Comparison of ENCODE assay signal across 32 mouse cellular contexts in genomic region chr1:151245165-151245564, GRCm38 (mm10). TPM values are rescaled to one million over a fixed set of nuclear protein-coding genes. Genes with fewer than 3 reads are reported as not detected.
DNase-seq lines count a peak whose midpoint lies in the region; ATAC-seq and TF ChIP-seq lines count a peak whose summit lies in the region.
"Had no signal": no experiment of that assay in that cellular context is flagged by ENCODE, and none has a peak within 500 bp of the region (broad histone marks: within the 10 kb centered on the region; RNA-seq: fewer than 3 reads in every experiment).

No protein-coding gene starts in this region.

- no peak for TF ChIP-seq CTCF in lung, adult 2 months (IDR thresholded peaks at IDR 0.05; ENCODE audit: insufficient read depth, low read length)

- peaks cover 7% of the 10 kb centered on the region; the same call in 1 of the 2 replicates for H3K9me3 ChIP-seq in hindbrain, embryonic 14.5 days (ENCODE audit: control insufficient read depth, low read length)
- H3K9me3 ChIP-seq: embryonic facial prominence, embryonic 10.5 days; hindbrain, embryonic 13.5 days; megakaryocyte, embryonic 14.5 days had no signal

- no peak overlapping the region for H3K4me2 ChIP-seq in hindbrain, embryonic 14.5 days (replicated peaks)
- H3K4me2 ChIP-seq: forebrain, embryonic 15.5 days; heart, embryonic 13.5 days; hindbrain, embryonic 13.5 days; limb, embryonic 12.5 days; midbrain, embryonic 15.5 days; neural tube, embryonic 13.5 days had no signal

- H3K9ac ChIP-seq in hindbrain, embryonic 14.5 days = no peak overlapping the region
- H3K9ac ChIP-seq: forebrain, embryonic 15.5 days; heart, embryonic 13.5 days; hindbrain, embryonic 13.5 days; limb, embryonic 12.5 days; midbrain, embryonic 15.5 days; neural tube, embryonic 13.5 days had no signal

- no peaks in the 10 kb centered on the region for H3K36me3 ChIP-seq in hindbrain, embryonic 14.5 days (replicated peaks; ENCODE audit: control insufficient read depth, insufficient read depth)
- H3K36me3 ChIP-seq: embryonic facial prominence, embryonic 10.5 days; forebrain, embryonic 15.5 days; heart, embryonic 13.5 days; hindbrain, embryonic 13.5 days; limb, embryonic 12.5 days; midbrain, embryonic 15.5 days; neural tube, embryonic 13.5 days had no signal

- ATAC-seq in granulocyte monocyte progenitor cell, adult 5-6 weeks (replicated peaks; ENCODE audit: poor library complexity, severe bottlenecking) = peak; percentile 80
- peak; percentile 69 for ATAC-seq in megakaryocyte, adult 5-6 weeks (ENCODE audit: poor library complexity, severe bottlenecking)
- ATAC-seq in hindbrain, embryonic 14.5 days (ENCODE audit: low FRiP score) = no peak
- ATAC-seq: forebrain, embryonic 15.5 days; inflammation-experienced regulatory T-cells, adult 6 months; midbrain, embryonic 15.5 days had no signal

- no peak for TF ChIP-seq POLR2A in lung, adult 2 months (IDR thresholded peaks at IDR 0.05; ENCODE audit: borderline replicate concordance, extremely low read depth, low read depth, low read length)

- no peaks in the 10 kb centered on the region for H3K27me3 ChIP-seq in hindbrain, embryonic 14.5 days (ENCODE audit: control insufficient read depth, insufficient read depth, low read length)
- H3K27me3 ChIP-seq: forebrain, embryonic 15.5 days; heart, embryonic 13.5 days; hindbrain, embryonic 13.5 days; limb, embryonic 12.5 days; midbrain, embryonic 15.5 days; neural tube, embryonic 13.5 days had no signal

- DNase-seq in lung, adult 18-20 months = peak; percentile 30 to 36
- DNase-seq in lung, adult 2 months = no peak
- DNase-seq in R1 (ENCODE audit: low read depth, low spot score) = peak; percentile 27
- DNase-seq in hindbrain, embryonic 14.5 days (ENCODE audit: low spot score) = no peak
- no peak for DNase-seq in layer of hippocampus, postnatal 36 days
- DNase-seq: adrenal gland, postnatal 25 days; cerebellum, adult 9-10 months; heart, adult 18-20 months; heart, postnatal 14 days; kidney, postnatal 14 days; retina, postnatal 1 day; right cerebral cortex, postnatal 4 days; thymus, adult 18-20 months; thymus, postnatal 36 days had no signal

- no peaks in the 10 kb centered on the region; the same call in 1 of the 2 replicates for H3K4me1 ChIP-seq in lung, adult 2 months (ENCODE audit: control insufficient read depth, insufficient read depth, low read length)
- H3K4me1 ChIP-seq in hindbrain, embryonic 14.5 days (replicated peaks; ENCODE audit: control insufficient read depth, insufficient read depth, low read length) = no peaks in the 10 kb centered on the region
- H3K4me1 ChIP-seq: embryonic facial prominence, embryonic 10.5 days; forebrain, embryonic 15.5 days; heart, embryonic 13.5 days; hindbrain, embryonic 13.5 days; limb, embryonic 12.5 days; midbrain, embryonic 15.5 days; neural tube, embryonic 13.5 days had no signal

- no peak overlapping the region for H3K4me3 ChIP-seq in lung, adult 2 months (replicated peaks; ENCODE audit: extremely low read depth, low read depth, low read length)
- no peak overlapping the region for H3K4me3 ChIP-seq in hindbrain, embryonic 14.5 days (replicated peaks; ENCODE audit: low read length)
- H3K4me3 ChIP-seq: embryonic facial prominence, embryonic 10.5 days; forebrain, embryonic 15.5 days; heart, embryonic 13.5 days; hindbrain, embryonic 13.5 days; limb, embryonic 12.5 days; megakaryocyte, embryonic 14.5 days; midbrain, embryonic 15.5 days; neural tube, embryonic 13.5 days had no signal

- no peak overlapping the region for H3K27ac ChIP-seq in hindbrain, embryonic 14.5 days
- H3K27ac ChIP-seq: embryonic facial prominence, embryonic 10.5 days; forebrain, embryonic 15.5 days; heart, embryonic 13.5 days; hindbrain, embryonic 13.5 days; limb, embryonic 12.5 days; midbrain, embryonic 15.5 days; neural tube, embryonic 13.5 days had no signal

- 63% methylated on average over 10 of the region's 10 CpGs for WGBS in lung, adult 2 months
- 88% methylated on average over 10 of the region's 10 CpGs for WGBS in hindbrain, embryonic 14.5 days

RNA-seq across cellular contexts. Expression of gene Gm47996, which starts 35.2 kb away (rescaled TPM):
- polyA plus RNA-seq in lung, adult 2 months (2012; rRNA removed) = not detected in 2 replicates
- total RNA-seq in granulocyte monocyte progenitor cell, adult 5-6 weeks (2014; fragmentation: Nextera tagmentation) = not detected in 2 replicates
- not detected in 2 replicates for total RNA-seq in granulocyte monocyte progenitor cell, adult 5-6 weeks (2017)
- total RNA-seq in megakaryocyte, adult 5-6 weeks (2015) = not detected in 2 replicates
- not detected in 2 replicates for total RNA-seq in megakaryocyte, adult 5-6 weeks (2017)
- polyA plus RNA-seq in hindbrain, embryonic 14.5 days (2014; fragmentation: Nextera tagmentation; extraction: Ambion mirVana) = 0.30 TPM in 1 of 2 replicates, not detected in the other
- not detected for total RNA-seq in layer of hippocampus, postnatal 36 days (2021)
- total RNA-seq: adrenal gland, postnatal 25 days; heart, adult 18-20 months; heart, postnatal 14 days; layer of hippocampus, adult 18-20 months; layer of hippocampus, postnatal 14 days; left cerebral cortex, postnatal 10 days had no signal
- polyA plus RNA-seq: cortical plate, adult 2 months; embryonic facial prominence, embryonic 10.5 days; forebrain, embryonic 15.5 days; heart, embryonic 13.5 days; hindbrain, embryonic 13.5 days; inflammation-experienced regulatory T-cells, adult 6 months; kidney, adult 2 months; limb, embryonic 12.5 days; midbrain, embryonic 15.5 days; neural tube, embryonic 13.5 days; stomach, embryonic 14.5 days had no signal

RNA-seq across cellular contexts. Expression of gene 3110040M04Rik, which starts 41.2 kb away (rescaled TPM):
- not detected in 2 replicates for polyA plus RNA-seq in lung, adult 2 months (2012; rRNA removed)
- total RNA-seq in granulocyte monocyte progenitor cell, adult 5-6 weeks (2014; fragmentation: Nextera tagmentation) = not detected in 2 replicates
- not detected in 2 replicates for total RNA-seq in granulocyte monocyte progenitor cell, adult 5-6 weeks (2017)
- total RNA-seq in megakaryocyte, adult 5-6 weeks (2015) = not detected in 2 replicates
- total RNA-seq in megakaryocyte, adult 5-6 weeks (2017) = 0.33 TPM in 1 of 2 replicates, not detected in the other
- polyA plus RNA-seq in hindbrain, embryonic 14.5 days (2014; fragmentation: Nextera tagmentation; extraction: Ambion mirVana) = not detected in 2 replicates
- not detected for total RNA-seq in layer of hippocampus, postnatal 36 days (2021)
- total RNA-seq: adrenal gland, postnatal 25 days; gastrocnemius, adult 8-10 months; heart, adult 18-20 months; heart, postnatal 14 days; layer of hippocampus, adult 18-20 months; layer of hippocampus, postnatal 14 days; left cerebral cortex, postnatal 10 days had no signal
- polyA plus RNA-seq: cortical plate, adult 2 months; embryonic facial prominence, embryonic 10.5 days; forebrain, embryonic 15.5 days; heart, embryonic 13.5 days; hindbrain, embryonic 13.5 days; inflammation-experienced regulatory T-cells, adult 6 months; limb, embryonic 12.5 days; midbrain, embryonic 15.5 days; neural tube, embryonic 13.5 days; stomach, embryonic 14.5 days had no signal

RNA-seq across cellular contexts. Expression of gene Gm47995, which starts 46.9 kb away (rescaled TPM):
- not detected in 2 replicates for polyA plus RNA-seq in lung, adult 2 months (2012; rRNA removed)
- total RNA-seq in granulocyte monocyte progenitor cell, adult 5-6 weeks (2014; fragmentation: Nextera tagmentation) = not detected in 2 replicates
- total RNA-seq in granulocyte monocyte progenitor cell, adult 5-6 weeks (2017) = not detected in 2 replicates
- total RNA-seq in megakaryocyte, adult 5-6 weeks (2015) = not detected in 2 replicates
- 1.1 and 1.6 TPM in 2 replicates for total RNA-seq in megakaryocyte, adult 5-6 weeks (2017)
- not detected in 2 replicates for polyA plus RNA-seq in hindbrain, embryonic 14.5 days (2014; fragmentation: Nextera tagmentation; extraction: Ambion mirVana)
- total RNA-seq in layer of hippocampus, postnatal 36 days (2021) = not detected
- total RNA-seq: adrenal gland, postnatal 25 days; gastrocnemius, adult 8-10 months; heart, adult 18-20 months; heart, postnatal 14 days; layer of hippocampus, adult 18-20 months; layer of hippocampus, postnatal 14 days; left cerebral cortex, postnatal 10 days had no signal
- polyA plus RNA-seq: cortical plate, adult 2 months; embryonic facial prominence, embryonic 10.5 days; forebrain, embryonic 15.5 days; heart, embryonic 13.5 days; hindbrain, embryonic 13.5 days; inflammation-experienced regulatory T-cells, adult 6 months; kidney, adult 2 months; limb, embryonic 12.5 days; midbrain, embryonic 15.5 days; neural tube, embryonic 13.5 days; stomach, embryonic 14.5 days had no signal

RNA-seq across cellular contexts. Expression of gene Gm8947, which starts 53.0 kb away (rescaled TPM):
- not detected in 2 replicates for polyA plus RNA-seq in lung, adult 2 months (2012; rRNA removed)
- total RNA-seq in granulocyte monocyte progenitor cell, adult 5-6 weeks (2014; fragmentation: Nextera tagmentation) = not detected in 2 replicates
- 0.47 TPM in 1 of 2 replicates, not detected in the other for total RNA-seq in granulocyte monocyte progenitor cell, adult 5-6 weeks (2017)
- 0.85 TPM in 1 of 2 replicates, not detected in the other for total RNA-seq in megakaryocyte, adult 5-6 weeks (2015)
- 0.18 TPM in 1 of 2 replicates, not detected in the other for total RNA-seq in megakaryocyte, adult 5-6 weeks (2017)
- polyA plus RNA-seq in hindbrain, embryonic 14.5 days (2014; fragmentation: Nextera tagmentation; extraction: Ambion mirVana) = not detected in 2 replicates
- total RNA-seq in layer of hippocampus, postnatal 36 days (2021) = not detected
- total RNA-seq: adrenal gland, postnatal 25 days; heart, adult 18-20 months; heart, postnatal 14 days; layer of hippocampus, adult 18-20 months; layer of hippocampus, postnatal 14 days; left cerebral cortex, postnatal 10 days had no signal
- polyA plus RNA-seq: cortical plate, adult 2 months; embryonic facial prominence, embryonic 10.5 days; forebrain, embryonic 15.5 days; hindbrain, embryonic 13.5 days; inflammation-experienced regulatory T-cells, adult 6 months; limb, embryonic 12.5 days; midbrain, embryonic 15.5 days; neural tube, embryonic 13.5 days; stomach, embryonic 14.5 days had no signal

Comparison
In these comparisons a context has a peak if more than half of its experiments do, and no peak if none do; other contexts are left out.
1. DNase-seq: peak in lung, adult 18-20 months (2 of 2) and R1 (single experiment); none in lung, adult 2 months (single experiment), hindbrain, embryonic 14.5 days (single experiment) and layer of hippocampus, postnatal 36 days (0 of 2).